Mouse (Mus musculus) ES-E14 (cell line): Measurements from ENCODE around the gene 5830411N06Rik.

ENCODE experiments used
- CHD2 ChIP-seq: IDR thresholded peaks from 2 replicates; pipeline ENCODE4 v1.6.1; 2014; ENCODE audit warnings: mild to moderate bottlenecking, low read depth, low read length, inconsistent platforms
- MAFK ChIP-seq: IDR thresholded peaks from 2 replicates; pipeline ENCODE4 v1.6.1; 2014; ENCODE audit warnings: mild to moderate bottlenecking, low read depth, low read length, inconsistent platforms; ENCODE audit not compliant: insufficient read depth
- ZNF384 ChIP-seq: IDR thresholded peaks from 2 replicates; pipeline ENCODE4 v1.6.1; 2012; ENCODE audit warnings: low read depth, low read length, inconsistent platforms

DNA sequence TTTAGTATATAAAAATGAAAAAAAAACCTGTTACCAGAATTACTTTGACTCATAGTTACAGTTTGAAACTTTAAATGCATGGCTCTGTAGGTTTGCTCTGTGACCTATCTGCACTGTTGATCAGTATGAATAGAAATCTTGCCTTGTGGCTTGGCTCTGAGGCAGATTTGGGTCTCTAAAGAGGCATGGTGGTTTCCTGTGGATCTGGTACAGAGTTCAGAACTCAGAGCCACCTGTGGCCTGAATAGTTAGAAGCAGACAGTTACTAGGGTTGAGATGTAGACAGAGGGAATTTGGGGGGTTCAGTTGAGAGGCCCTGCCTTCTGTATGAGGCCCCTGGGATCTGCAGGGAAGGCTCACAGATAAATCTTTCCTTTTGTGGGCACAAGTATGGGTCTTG lies 74.1 kb downstream of the 5830411N06Rik start:
- TF ChIP-seq ZNF384 (no peak), CHD2 (no peak), MAFK (no peak)
